Mouse (Mus musculus) ovary, postnatal 10 days (tissue): ENCODE data around the gene Adra1d.

Experiments
- DNase-seq: peaks from one replicate; pipeline ENCODE4 v3.0.0; 2022; ENCODE audit warnings: low spot score

Adra1d gene

DNA sequence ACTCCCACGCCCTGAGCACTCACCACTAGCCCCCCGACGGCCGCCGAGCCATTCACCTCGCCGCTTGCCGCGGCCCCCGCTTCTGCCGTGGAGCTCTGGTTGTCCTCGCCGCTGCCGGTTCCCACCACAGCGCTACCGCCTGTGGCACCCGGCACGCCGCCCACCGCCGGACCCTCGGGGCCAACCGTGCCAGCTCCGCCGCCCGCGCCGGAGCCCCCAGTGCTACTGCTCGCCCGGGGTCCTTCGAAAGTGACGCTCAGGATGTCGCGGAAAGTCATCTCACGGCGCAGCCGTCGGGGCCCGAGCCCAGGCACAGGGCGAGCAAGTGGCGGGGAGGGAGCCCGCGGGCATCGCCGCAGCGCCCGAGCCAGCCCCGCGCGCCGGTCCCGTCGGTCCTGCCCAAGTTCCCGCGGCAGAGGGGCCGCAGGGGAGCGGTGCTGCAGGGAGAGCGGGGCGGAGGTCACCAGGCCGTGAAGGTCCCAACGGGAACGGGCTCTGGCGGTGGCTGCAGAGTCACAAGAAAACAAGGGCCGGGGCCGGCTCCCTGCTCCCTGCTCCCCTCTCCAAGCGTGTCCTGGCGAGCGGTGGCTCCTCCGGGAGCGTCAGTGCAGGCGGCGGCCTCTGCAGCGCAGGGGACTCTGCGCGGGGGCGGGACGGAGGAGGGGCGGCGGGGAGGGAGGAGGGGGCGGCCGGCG, at the start of gene Adra1d:
Gene Adra1d (minus strand): TSS at position 393 of the 695 bp plus-strand sequence.
- no peak for DNase-seq

DNA sequence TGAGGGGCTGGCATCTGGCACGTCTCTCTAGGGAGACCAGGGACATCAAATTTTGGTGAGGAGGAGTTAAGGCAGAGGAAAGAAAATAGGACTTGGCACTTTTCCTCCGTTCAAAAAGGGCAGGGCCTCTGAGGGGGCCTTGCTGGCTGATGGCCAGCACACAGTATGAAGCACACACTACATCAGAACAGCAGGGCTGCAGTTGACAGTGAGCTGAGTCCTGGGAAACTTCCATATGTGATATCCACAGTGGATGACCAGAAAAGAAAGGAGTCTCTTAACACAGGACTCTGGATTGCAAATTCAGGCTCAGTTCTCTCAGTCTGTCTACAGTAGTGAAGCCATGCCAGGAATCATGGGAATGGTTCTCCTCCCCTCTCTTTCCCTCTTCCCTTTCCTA, 39.8 kb upstream of the Adra1d start:
- no peak for DNase-seq

- DNase-seq, result no peak
Measured at GRCm38 (mm10) chr2:131594871-131595270, 32.8 kb upstream of the Adra1d start.

- no peak for DNase-seq
Measured at GRCm38 (mm10) chr2:131587521-131587920, 25.4 kb upstream of the Adra1d start.

DNA sequence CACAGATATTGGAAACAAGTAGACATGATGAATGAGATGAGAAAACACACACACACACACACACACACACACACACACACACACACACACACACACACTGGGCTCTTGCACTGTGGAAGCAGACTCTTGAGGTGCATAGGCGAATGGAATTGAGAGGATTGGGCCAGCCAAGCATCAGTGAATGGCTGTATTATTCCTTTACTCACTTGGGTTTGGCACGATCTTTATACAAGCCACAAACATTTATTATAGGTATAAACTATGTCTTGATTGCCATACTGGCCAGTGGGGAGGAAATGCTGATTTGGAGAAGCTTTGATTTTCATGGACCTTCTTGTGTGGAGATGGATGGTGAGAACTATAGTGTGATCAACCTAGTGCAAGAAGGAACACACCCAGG, 19.4 kb upstream of the Adra1d start:
- DNase-seq, result no peak

DNA sequence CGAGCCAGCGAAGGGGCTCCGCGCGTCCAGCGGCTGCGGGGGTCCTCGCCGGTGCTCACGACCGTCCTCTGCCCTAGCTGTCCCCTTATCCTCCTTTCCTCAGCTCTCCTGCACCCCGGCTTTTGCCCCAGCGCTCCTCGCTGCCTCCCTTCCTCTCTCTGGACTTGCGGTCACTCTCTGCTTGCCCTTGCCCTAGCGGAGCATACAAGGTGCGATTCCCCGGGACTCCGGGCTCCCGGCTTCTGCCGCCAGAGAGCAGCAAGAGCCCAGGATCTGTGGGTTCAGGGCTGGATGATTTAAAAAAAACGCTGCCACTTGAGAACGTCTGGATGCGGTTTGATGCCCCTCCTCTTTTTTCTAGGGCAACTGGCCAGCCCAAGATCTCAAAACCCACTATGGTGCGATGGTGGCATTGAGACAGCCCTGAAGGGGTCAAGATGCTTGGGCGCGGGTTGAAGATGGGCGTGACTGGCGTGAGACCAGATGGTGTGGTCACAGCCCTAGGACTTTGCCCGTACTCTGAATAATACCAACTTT, 571 bp upstream of the Adra1d start:
- DNase-seq, result peak; percentile 41

GRCm38 (mm10) chr2:131561344-131561870, 676 bp downstream of the Adra1d start:
- DNase-seq, result no peak

DNA sequence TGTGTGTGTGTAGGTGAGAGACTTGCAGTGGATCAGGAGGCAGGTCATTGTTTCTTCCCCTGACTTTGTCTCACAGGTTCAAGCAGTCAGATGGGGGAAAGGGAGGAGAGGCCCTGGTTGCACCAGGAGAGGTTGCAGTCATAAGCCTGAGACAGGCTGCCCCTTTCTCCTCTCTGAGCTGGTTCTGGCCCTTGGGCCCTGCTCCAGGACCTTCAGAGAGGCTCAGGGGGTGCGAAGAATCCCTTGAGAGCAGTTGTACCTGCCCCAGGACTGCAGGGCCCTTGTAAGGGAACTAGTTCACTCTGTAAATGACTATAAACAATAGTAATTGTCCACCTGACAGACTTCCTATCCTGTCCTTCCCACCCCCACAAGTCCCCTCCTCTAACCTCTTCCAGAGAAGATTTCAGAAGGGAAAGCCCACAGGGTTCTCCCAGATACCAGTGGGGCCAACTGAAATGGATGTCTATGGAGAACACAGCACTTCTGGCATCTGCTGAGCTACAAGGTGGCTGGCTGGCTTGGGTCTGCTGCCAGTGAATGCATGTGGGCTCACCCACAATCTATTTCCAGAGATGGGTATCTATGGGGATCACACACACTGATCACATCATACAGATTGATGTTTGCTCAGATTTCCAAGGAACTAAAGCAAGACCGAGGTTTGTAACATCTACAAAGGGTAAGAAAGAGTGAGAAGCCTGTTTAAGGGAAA, 1.7 kb downstream of the Adra1d start:
- DNase-seq, result no peak

- no peak for DNase-seq
Measured at GRCm38 (mm10) chr2:131557896-131558295, 4.2 kb downstream of the Adra1d start.

DNA sequence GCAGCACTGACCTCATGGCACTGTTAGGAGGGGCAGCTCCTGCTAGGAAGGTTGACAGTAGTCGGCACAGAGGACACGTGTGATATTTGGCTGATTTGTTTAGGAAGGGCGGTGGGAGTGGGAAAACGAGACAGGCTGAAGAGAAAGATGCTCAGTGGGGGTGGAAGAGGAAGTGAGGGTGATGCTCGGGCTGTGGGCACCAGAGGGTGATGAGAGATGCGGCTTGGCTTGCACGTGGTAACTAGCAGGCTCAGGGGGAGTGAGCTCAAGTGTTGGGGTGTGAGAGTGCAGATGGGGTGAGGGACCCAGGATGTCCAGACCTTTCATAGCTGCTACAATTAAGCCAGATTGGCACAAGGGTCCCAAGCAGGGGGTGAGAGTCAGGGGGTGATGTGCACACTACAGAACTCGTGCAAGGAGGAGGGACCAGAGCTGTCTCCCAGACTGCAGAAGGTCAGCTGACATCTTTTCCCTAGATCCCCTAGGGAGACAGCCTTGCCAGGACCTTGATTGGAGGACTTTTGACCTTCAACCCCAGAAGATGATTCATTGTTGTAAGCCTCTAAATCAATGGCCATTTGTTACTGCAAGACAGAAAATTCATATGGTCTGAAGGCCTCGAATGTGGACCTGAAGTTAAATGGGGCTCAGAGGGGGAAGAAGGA, 9.2 kb downstream of the Adra1d start:
- no peak for DNase-seq

DNA sequence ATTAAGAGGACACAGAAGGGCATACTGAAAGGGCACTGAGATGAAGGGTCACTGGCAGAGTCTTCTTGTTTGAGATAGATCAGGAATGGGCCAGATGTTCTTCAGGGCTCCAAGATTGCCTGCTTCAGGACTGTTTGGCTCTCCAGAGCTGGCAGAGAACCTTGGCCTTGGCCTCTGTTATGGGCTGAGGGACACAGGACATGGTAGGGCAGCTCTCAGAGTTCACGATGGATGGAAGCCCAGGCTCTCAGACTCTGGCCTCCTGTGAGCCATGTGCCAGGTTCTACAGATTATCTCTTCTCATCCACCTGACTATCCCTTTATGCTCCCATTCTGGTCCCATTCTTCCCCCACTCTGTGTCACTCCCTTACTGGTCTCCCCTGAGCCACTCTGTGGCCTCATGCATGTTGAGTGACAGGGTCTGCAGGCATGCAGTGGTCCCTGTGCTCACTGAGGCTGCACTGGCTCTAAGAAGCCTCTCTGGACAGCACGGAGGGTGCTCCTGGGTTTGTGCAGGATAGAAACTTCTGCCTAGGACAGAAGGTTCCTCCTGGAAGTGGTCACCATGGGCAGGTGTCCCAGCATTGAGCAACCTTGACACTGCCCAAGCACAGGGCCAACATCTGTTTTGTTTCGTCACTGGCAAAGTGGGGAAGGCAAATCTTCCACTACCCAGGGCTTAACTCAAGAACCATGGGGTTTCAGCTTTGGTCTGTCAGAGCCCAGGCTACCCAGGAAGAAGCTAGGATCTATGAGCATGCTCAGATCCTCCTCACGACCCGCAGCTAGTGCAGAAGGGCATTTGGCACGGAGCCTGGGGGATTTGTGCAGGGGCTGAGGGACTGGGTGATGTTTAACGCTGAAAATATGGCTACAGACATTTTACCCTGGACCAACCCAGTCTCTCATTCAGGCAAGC, 10.1 kb downstream of the Adra1d start:
- DNase-seq, result no peak

GRCm38 (mm10) chr2:131550906-131551305, 11.2 kb downstream of the Adra1d start:
- DNase-seq, result no peak

- DNase-seq, result no peak
Measured at GRCm38 (mm10) chr2:131550474-131550873, 11.6 kb downstream of the Adra1d start.

- no peak for DNase-seq
Measured at GRCm38 (mm10) chr2:131549090-131549489, 13.0 kb downstream of the Adra1d start.

GRCm38 (mm10) chr2:131548330-131548729, 13.8 kb downstream of the Adra1d start:
- DNase-seq, result no peak

GRCm38 (mm10) chr2:131546745-131547408, 15.2 kb downstream of the Adra1d start:
- DNase-seq, result no peak

DNA sequence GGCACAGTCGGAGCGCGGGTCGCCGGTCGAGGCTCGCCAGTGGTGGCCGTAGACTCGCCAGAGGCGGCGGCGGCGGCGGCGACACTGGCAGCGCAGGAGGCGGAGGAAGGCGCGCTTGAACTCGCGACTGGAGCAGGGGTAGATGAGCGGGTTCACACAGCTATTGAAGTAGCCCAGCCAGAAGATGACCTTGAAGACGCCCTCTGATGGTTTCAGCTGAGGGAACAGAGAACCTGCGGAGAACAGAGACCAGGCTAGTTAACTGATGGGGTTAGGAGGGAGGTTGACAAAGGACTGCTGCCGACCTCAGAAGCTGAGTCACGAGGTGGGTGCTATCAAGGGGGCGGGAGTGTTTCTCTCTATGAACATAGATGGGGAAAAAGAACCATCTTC, 15.8 kb downstream of the Adra1d start:
- no peak for DNase-seq

DNA sequence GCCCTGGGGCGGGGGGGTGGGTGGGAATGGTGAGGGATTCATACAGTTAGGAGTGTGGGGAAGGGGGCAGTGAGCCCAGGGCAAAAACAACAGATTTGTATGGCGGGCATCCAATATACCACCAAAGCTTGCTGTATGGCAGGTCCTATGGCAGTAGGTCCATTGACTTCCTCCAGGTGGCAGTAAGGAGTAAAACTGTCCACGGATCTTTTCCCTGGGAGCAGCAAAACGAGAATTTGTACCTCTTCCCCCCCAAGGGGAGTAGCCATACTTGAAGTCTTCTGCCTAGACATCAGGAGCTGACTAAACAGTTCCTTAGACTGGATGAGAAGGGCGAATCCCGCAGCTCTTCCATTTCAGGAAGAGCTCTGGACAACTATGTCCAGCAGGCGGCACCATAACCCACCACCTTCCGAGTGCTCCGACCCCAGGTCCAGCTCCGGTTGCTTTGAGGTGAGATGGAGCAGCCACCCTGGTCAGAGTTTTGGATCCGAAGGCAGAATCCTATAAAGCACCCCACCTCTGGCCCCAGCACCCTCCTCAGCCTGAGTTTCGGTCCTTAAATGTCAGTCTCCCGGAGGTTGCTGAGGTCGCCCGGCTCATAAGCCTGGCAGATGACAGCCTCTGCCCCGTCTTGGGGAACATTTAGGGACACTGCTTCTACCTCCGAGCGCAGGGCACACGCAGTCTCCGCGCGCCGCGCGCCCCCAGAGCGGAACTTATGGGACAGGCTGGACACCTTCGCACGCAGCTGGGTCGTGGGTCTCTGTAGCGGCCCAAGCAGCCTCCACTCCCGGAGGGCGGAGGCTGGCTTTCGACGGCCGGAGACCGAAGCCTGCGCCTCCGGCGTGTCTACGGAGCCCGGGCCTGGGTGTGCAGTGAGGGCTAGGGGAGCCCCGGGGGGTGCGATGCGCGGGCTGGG, 16.4 kb downstream of the Adra1d start:
- DNase-seq, result no peak

GRCm38 (mm10) chr2:131542531-131542930, 19.6 kb downstream of the Adra1d start:
- DNase-seq, result no peak

DNA sequence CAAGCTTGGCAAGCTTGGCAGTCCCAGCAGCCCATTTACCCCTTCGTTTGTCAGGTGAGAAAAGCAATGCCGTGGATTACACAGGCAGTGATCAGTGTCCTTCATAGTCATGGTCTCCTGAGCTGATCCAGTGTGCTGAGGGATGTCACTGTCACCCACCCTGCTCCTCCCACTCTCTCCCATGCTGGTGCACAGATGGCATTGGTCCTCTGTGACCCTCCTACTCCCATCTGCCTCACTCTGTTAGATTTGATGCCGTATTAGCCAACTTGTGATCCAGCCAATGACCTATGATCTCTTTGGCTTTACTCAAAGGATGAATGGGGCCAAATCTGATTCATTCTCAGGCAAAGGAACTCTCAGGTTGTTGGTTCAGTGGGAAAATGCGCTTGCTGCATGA, 20.4 kb downstream of the Adra1d start:
- DNase-seq, result no peak
